Mouse (Mus musculus) neutrophil, adult 5-6 weeks (primary cell): ENCODE results near the gene Gm16485. TPM values are rescaled to one million over a fixed set of nuclear protein-coding genes. Genes with fewer than 3 reads are reported as not detected.

Experiments used
- ATAC-seq: fragments of 151-379, 151-347 bp; 2 replicates; pipeline ENCODE4 v1.8.0; 2017; ENCODE audit warnings: mild to moderate bottlenecking, moderate TSS enrichment; ENCODE audit not compliant: insufficient number of reproducible peaks, poor library complexity, low FRiP score, severe bottlenecking; ENCODE audit errors: extremely low read depth
- total RNA-seq: library from RNA; stranded (forward); fragments of 200-1000 nt; gene quantifications from 2 replicates; pipeline ENCODE4 v1.2.3, GENCODE M21; 2017

The Gm16485 gene
- not detected in 2 replicates for total RNA-seq

DNA sequence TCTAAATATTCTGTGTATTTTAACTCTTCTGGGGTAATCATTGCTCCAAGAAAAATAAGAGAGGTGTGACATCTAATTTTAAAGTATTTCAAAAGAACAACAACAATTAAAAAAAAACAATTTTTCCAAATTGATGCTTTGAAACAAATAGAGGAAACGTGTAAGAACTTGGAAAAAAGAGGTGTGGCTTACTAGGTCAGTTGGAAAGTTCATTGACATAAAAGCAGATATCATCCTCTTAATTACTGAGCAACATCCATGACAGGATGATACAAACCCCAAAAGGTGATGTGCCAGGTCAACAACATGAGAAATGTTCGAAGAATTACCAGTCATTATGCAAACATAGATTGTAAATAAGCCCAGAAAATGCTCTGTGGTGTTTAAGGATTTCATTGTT, at the start of gene Gm16485:
Gm16485 (plus strand) TSS at position 301 of the 400 bp plus-strand sequence.
- no peak for ATAC-seq

DNA sequence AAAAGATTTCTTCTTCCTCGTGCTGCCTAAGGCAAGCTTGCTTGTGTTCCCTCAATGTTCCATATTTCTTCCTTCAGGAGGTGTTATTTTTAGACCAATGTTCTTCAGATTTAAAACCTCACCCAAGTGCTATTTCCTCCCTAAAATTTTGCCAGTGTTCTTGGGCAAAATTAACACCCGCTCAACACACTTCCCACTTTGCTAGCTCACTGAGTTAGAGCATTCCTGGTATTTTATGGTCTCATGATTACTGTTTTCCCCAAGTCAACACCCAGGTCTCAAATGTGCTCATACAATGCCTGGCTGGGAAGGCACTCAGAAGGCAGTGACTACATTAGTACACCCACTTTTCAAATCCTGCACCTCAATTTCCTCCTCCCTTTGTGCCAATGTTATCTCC, 44.0 kb upstream of the Gm16485 start:
- no peak for ATAC-seq

DNA sequence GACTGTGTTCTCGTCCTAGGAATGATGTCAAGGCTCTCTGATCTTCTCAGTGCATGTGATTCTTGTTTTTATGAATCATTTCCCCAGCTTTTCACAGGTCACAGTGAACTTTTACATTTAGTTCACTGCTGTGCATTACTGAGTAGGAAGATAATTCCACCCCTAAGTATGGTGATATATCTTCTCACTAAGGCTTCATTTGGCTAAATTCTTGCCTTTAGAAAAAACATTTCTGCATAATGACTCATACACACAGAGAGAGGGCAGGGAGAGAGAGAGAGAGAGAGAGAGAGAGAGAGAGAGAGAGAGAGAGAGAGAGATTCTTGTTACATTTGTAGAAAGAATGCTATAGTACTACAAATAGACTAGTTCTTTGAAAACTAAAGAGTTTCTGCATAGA, 33.8 kb upstream of the Gm16485 start:
- ATAC-seq = no peak

DNA sequence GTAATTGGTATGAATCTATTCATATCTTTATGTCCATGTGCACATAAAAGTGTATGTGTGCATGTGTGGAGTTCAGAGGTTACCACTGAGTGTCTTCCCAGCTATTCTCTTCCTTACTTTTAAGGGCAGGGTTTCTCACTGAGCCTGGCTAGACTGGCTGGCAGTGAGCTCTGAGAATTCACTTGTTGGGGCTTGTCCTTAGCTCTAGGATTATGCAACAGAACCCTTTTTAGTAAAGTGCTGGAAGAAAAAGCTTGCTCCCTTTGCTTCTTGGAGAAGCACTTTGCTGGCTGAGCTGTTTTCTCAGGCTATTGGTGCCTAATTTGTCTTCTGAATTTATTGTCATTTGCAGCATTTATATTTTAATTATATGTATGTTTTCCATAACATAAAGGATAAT, 18.3 kb upstream of the Gm16485 start:
- no peak for ATAC-seq

DNA sequence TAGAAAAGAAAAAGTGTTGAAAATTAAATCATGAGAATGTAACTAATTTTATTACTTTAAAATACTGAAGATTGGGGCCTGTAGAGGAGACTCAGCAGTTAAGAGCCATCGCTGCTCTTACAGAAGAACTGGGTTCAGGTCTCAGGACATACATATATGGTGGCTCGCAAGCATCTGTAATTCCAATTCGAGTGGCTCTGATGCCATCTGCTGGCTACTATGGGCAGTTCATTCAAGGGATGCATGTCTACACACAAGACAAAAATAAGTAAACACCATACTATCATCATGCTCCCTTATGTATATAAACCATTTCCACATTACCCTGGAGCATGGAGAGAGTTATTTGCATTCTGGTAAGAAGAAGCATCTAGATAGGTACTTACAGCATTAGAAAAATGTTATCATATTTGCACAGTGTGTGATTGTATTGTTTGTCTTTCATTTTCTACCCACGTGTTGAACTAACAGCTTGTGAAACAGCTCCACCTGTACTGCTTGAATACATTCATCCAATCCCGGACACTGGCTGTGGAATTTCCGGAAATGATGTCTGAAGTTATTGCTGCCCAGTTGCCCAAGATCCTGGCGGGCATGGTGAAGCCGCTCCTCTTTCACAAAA, 7.0 kb upstream of the Gm16485 start:
- no peak for ATAC-seq

DNA sequence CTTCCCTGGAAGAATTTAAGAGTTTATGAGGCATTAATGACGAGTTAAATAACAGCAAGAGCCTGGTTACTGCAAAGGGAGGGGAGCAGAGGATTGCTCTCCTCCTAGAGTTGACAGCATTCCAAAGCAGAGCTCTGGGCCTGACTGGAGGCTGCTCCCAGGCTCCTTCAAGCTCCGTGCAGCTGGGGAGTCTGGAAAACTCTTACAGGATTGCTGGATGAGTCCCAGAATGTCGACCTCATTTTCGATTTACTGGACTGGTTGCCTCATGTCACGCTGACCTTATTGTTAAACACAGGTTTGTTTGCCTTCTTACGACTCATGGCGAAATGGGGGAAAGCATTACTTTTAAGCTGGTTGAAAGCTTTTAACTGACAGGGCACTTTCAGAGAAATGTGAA, 1.4 kb upstream of the Gm16485 start:
- ATAC-seq = no peak

DNA sequence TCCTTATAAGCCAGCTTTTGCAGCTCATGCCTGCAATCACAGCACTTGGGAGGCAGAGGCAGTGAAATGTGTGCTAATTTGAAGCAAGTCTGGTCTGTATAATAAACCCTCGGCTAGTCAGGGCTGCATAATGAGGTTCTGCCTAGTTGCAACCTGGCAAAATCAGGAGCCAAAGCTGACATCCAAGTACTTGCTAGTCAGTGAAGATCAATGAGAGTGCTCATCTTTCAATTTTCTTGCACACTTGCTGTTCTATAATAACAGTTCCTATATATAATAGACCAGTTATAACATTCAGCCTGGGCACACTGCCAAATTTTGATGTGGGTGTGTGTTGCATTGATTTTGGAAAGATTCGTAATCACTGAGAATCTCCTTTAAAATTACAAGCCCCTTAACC, 6.2 kb downstream of the Gm16485 start:
- no peak for ATAC-seq

DNA sequence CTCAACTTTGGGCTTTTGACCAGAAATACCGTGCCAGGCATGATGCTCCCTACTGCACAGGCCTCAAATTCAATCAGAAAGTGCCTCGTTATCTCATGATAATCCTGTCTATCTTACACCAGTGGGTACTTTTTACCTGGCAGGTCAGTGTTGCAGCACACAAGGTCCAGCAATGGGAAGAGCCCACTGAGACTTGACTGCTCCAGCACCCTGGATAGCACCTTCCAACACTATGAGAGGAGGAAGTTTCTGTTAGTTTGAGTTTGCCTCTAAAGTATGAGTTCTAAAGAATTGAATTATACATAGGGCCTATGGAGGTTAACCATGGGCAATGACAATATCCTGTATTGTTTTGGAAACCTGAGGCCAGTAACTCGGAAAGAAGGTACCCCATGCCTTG, 10.7 kb downstream of the Gm16485 start:
- ATAC-seq = no peak

DNA sequence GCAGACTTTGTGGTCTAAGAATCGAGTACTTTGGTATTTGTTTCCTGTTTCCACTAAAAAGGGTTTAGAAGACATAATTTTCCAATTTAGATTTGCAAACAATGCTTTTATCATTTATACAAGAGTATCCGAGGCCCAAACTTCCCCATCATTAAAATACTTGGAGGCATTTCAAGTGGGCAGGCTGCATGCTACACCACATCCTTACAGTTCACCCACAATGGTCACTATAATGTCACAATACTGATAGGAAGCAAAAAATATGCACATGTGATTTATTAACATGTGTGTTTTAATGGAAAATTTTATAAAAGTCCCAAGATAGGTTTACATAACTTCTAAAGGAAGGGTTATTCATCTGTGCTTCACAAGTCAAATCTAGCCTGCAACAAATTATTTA, 24.9 kb downstream of the Gm16485 start:
- ATAC-seq = no peak

DNA sequence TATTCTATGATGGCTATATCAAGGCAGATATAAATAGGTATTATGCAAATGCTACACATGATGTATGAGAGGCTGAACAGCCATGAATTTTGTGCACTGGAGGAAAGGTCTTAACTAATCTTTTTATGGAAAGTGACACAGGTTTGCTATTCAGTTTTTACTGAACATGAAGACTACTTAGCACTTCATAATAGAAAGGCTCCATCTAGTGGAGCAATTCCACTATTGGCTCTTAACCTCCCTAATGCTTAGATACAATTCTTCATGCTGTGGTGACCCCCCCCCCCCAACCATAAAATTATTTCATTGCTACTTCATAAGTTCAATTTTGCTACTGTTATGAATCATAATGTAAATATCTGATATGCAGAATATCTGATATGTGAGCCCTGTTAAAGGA, 29.6 kb downstream of the Gm16485 start:
- ATAC-seq = no peak

DNA sequence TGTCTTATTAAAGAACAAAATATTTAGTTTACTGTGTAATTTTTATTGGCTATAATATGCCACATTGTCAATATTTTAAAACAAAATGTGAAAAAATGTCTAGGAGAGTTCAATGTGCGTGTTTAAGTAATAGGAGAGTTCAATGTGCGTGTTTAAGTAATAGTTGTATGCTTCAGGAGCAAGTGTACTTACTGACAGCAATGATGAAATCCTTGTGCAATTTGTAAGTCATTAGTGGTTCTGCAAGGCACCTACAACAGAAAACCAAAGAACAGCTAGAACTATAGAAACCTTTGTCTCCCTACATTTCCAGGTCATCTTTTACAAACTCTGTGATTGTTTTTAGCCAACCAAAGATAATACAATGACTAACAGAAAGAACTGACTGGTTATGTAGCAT, 43.5 kb downstream of the Gm16485 start:
- no peak for ATAC-seq

Other genes starting within 250 kb of the Gm16485 start
- not detected in 2 replicates for gene Pgr, start 72.0 kb upstream of the Gm16485 start, total RNA-seq